Mouse (Mus musculus): ENCODE results near the gene Lmo7. TPM values are rescaled to one million over a fixed set of nuclear protein-coding genes. Genes with fewer than 3 reads are reported as not detected.

The Lmo7 gene
- total RNA-seq, 1 experiment = 19.4 TPM

- in situ Hi-C loops (cut with MboI; ENCODE audit: low sequenced_read_pairs in 2 of 2, unreplicated experiment in 2 of 2) = no loop called here
- DNase-seq (ENCODE audit: low read depth, low spot score) = no peak
- H3K36me3 ChIP-seq (ENCODE audit: control insufficient read depth, insufficient read depth, low read length, poor library complexity, severe bottlenecking) = no peaks in the 10 kb centered on the region
- no peak overlapping the region for H3K27ac ChIP-seq (ENCODE audit: insufficient read depth, low read depth, low read length, poor library complexity, severe bottlenecking)
- 0 out of 4 replicates have a peak, but pooled peaks cover 0 to 4% of the 10 kb centered on the region in 2 experiments for H3K4me1 ChIP-seq (ENCODE audit: control insufficient read depth in 2 of 2, insufficient read depth in 2 of 2, low read length in 2 of 2, poor library complexity in 1 of 2)
- H3K9ac ChIP-seq (ENCODE audit: insufficient read depth, low read depth, low read length, poor library complexity, severe bottlenecking) = no peak overlapping the region
- no peaks in the 10 kb centered on the region for H3K9me3 ChIP-seq (ENCODE audit: control insufficient read depth, insufficient read depth, low read depth, low read length)
- TF ChIP-seq HCFC1 (IDR thresholded peaks at IDR 0.05; ENCODE audit: borderline replicate concordance, insufficient read depth, low read length) = no peak
- no peak for TF ChIP-seq ZC3H11A (IDR thresholded peaks at IDR 0.05; ENCODE audit: borderline replicate concordance, low read depth, low read length)
- TF ChIP-seq MAFK (IDR thresholded peaks at IDR 0.05; ENCODE audit: insufficient read depth, low read depth, low read length) = no peak
- TF ChIP-seq ZNF384 (IDR thresholded peaks at IDR 0.05; ENCODE audit: low read depth, low read length) = no peak
- TF ChIP-seq CHD2 (IDR thresholded peaks at IDR 0.05; ENCODE audit: low read depth, low read length) = no peak
- H3K4me3 ChIP-seq (ENCODE audit: insufficient read depth in 1 of 2, low read depth in 1 of 2, low read length in 2 of 2, poor library complexity in 1 of 2, severe bottlenecking in 1 of 2) = no peak overlapping the region
These were observed 107.4 kb downstream of the Lmo7 start for GRCm38 (mm10) chr14:101837176-101837575.

- Histone ChIP-seq H3K4me1 (ENCODE audit: control insufficient read depth in 2 of 2, insufficient read depth in 2 of 2, low read length in 2 of 2, poor library complexity in 1 of 2) (0 out of 4 replicates have a peak, but pooled peaks cover 0 to 4% of the 10 kb centered on the region in 2 experiments), H3K36me3 (ENCODE audit: control insufficient read depth, insufficient read depth, low read length, poor library complexity, severe bottlenecking) (no peaks in the 10 kb centered on the region), H3K4me3 (ENCODE audit: insufficient read depth in 1 of 2, low read depth in 1 of 2, low read length in 2 of 2, poor library complexity in 1 of 2, severe bottlenecking in 1 of 2) (no peak overlapping the region), H3K27ac (ENCODE audit: insufficient read depth, low read depth, low read length, poor library complexity, severe bottlenecking) (no peak overlapping the region), H3K9ac (ENCODE audit: insufficient read depth, low read depth, low read length, poor library complexity, severe bottlenecking) (no peak overlapping the region), H3K9me3 (ENCODE audit: control insufficient read depth, insufficient read depth, low read depth, low read length) (no peaks in the 10 kb centered on the region)
- in situ Hi-C loops (cut with MboI; ENCODE audit: low sequenced_read_pairs in 2 of 2, unreplicated experiment in 2 of 2) = no loop called here
- no peak for DNase-seq (ENCODE audit: low read depth, low spot score)
- TF ChIP-seq ZC3H11A (IDR thresholded peaks at IDR 0.05; ENCODE audit: borderline replicate concordance, low read depth, low read length) (no peak), ZNF384 (IDR thresholded peaks at IDR 0.05; ENCODE audit: low read depth, low read length) (no peak), MAFK (IDR thresholded peaks at IDR 0.05; ENCODE audit: insufficient read depth, low read depth, low read length) (no peak), CHD2 (IDR thresholded peaks at IDR 0.05; ENCODE audit: low read depth, low read length) (no peak), HCFC1 (IDR thresholded peaks at IDR 0.05; ENCODE audit: borderline replicate concordance, insufficient read depth, low read length) (no peak)
These were observed 108.6 kb downstream of the Lmo7 start for GRCm38 (mm10) chr14:101838231-101838839.

- no peaks in the 10 kb centered on the region for H3K36me3 ChIP-seq (ENCODE audit: control insufficient read depth, insufficient read depth, low read length, poor library complexity, severe bottlenecking)
- H3K9me3 ChIP-seq (ENCODE audit: control insufficient read depth, insufficient read depth, low read depth, low read length) = no peaks in the 10 kb centered on the region
- H3K4me3 ChIP-seq (ENCODE audit: insufficient read depth in 1 of 2, low read depth in 1 of 2, low read length in 2 of 2, poor library complexity in 1 of 2, severe bottlenecking in 1 of 2) = no peak overlapping the region
- DNase-seq (ENCODE audit: low read depth, low spot score) = no peak
- no peak overlapping the region for H3K9ac ChIP-seq (ENCODE audit: insufficient read depth, low read depth, low read length, poor library complexity, severe bottlenecking)
- no peak overlapping the region for H3K27ac ChIP-seq (ENCODE audit: insufficient read depth, low read depth, low read length, poor library complexity, severe bottlenecking)
- 0 out of 4 replicates have a peak, but pooled peaks cover 0 to 5% of the 10 kb centered on the region in 2 experiments for H3K4me1 ChIP-seq (ENCODE audit: control insufficient read depth in 2 of 2, insufficient read depth in 2 of 2, low read length in 2 of 2, poor library complexity in 1 of 2)
- no peak for TF ChIP-seq ZNF384 (IDR thresholded peaks at IDR 0.05; ENCODE audit: low read depth, low read length)
- in situ Hi-C loops (cut with MboI; ENCODE audit: low sequenced_read_pairs in 2 of 2, unreplicated experiment in 2 of 2) = no loop called here
These were observed 110.3 kb downstream of the Lmo7 start for GRCm38 (mm10) chr14:101839771-101840731.

GRCm38 (mm10) chr14:101841271-101841670, 111.5 kb downstream of the Lmo7 start:
- H3K9me3 ChIP-seq (ENCODE audit: control insufficient read depth, insufficient read depth, low read depth, low read length) = no peaks in the 10 kb centered on the region
- no peak overlapping the region for H3K27ac ChIP-seq (ENCODE audit: insufficient read depth, low read depth, low read length, poor library complexity, severe bottlenecking)
- in situ Hi-C loops (cut with MboI; ENCODE audit: low sequenced_read_pairs in 2 of 2, unreplicated experiment in 2 of 2) = no loop called here
- no peak overlapping the region for H3K9ac ChIP-seq (ENCODE audit: insufficient read depth, low read depth, low read length, poor library complexity, severe bottlenecking)
- DNase-seq (ENCODE audit: low read depth, low spot score) = no peak
- 0 out of 4 replicates have a peak, but pooled peaks cover 0 to 5% of the 10 kb centered on the region in 2 experiments for H3K4me1 ChIP-seq (ENCODE audit: control insufficient read depth in 2 of 2, insufficient read depth in 2 of 2, low read length in 2 of 2, poor library complexity in 1 of 2)
- no peak overlapping the region for H3K4me3 ChIP-seq (ENCODE audit: insufficient read depth in 1 of 2, low read depth in 1 of 2, low read length in 2 of 2, poor library complexity in 1 of 2, severe bottlenecking in 1 of 2)
- no peaks in the 10 kb centered on the region for H3K36me3 ChIP-seq (ENCODE audit: control insufficient read depth, insufficient read depth, low read length, poor library complexity, severe bottlenecking)
- TF ChIP-seq CHD2 (IDR thresholded peaks at IDR 0.05; ENCODE audit: low read depth, low read length) (no peak), MAFK (IDR thresholded peaks at IDR 0.05; ENCODE audit: insufficient read depth, low read depth, low read length) (no peak), ZC3H11A (IDR thresholded peaks at IDR 0.05; ENCODE audit: borderline replicate concordance, low read depth, low read length) (no peak)
